Mouse (Mus musculus): ENCODE data around the gene Ngf. TPM values are rescaled to one million over a fixed set of nuclear protein-coding genes. Genes with fewer than 3 reads are reported as not detected.

Ngf gene
- not detected for polyA plus RNA-seq (2017; shearing (Covaris generic))

DNA sequence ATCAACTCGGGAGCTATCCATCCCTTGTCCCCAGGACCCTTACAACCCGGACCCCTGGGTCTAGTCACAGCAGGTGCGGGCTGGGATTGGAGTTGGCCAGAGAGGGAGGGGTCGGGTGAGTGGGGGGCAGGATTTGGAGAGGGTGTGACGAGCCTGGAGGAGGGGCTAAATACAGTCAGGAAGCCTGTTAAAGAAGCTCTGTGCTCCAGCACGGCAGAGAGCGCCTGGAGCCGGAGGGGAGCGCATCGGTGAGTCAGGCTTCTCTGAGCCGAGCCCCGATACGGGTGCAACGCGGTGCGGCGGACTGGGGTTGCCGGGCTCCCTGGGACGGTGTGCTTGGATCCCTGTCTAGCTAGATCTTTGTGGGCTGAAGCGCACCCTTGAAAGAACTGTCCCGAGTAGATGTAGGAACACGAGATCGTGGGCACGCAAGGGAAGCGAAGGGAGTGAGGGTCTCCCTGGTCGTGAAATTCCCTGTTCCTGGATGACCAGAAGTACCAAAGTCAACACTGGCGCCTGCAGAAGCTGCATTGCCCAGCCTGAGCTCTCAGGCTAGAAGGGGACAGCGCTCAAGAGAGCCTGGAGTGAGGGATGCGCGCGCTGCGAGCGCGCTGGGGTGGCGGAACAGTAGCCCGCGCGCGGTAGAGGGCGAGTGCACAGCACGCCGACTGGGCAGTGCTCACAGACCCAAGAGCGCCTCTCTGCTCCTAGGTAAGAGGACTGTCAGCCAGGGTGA, at the start of gene Ngf:
Gene Ngf, plus strand, starts transcription at position 207 of the 736 bp plus-strand sequence.

Measured in activated CD4-positive, CD25-positive, alpha-beta regulatory T cell, adult 9 weeks (primary cell).